Mouse (Mus musculus) spleen, adult 2 months (tissue): ENCODE measurements around the gene Jpt1. TPM values are rescaled to one million over a fixed set of nuclear protein-coding genes. Genes with fewer than 3 reads are reported as not detected.
"Not testable (repeated sequence)": the region's sequence is repeated elsewhere in the genome, so short reads cannot be mapped to it uniquely, and the experiment has no call there.

Source experiments
- DNase-seq, 2 experiments: peaks; one replicate each; pipeline versions ENCODE4 v3.0.0 to v3.0.0-alpha.2; 2012 to 2021; ENCODE audit warnings: low spot score in 2 of 2, low read depth in 1 of 2
- H3K27ac ChIP-seq: fragments of 200-500 bp; 2 replicates; pipeline ENCODE4 v1.5.1; 2012; ENCODE audit warnings: low read length, inconsistent platforms; ENCODE audit not compliant: insufficient read depth
- H3K27me3 ChIP-seq: fragments of 200-500 bp; 2 replicates; pipeline ENCODE4 v1.6.1; 2012; ENCODE audit warnings: mild to moderate bottlenecking, moderate library complexity, low read length, inconsistent platforms; ENCODE audit not compliant: control insufficient read depth, insufficient read depth
- H3K36me3 ChIP-seq: fragments of 200-500 bp; 2 replicates; pipeline ENCODE4 v1.6.1; 2012; ENCODE audit warnings: mild to moderate bottlenecking, low read length, inconsistent platforms; ENCODE audit not compliant: control insufficient read depth, insufficient read depth
- H3K4me1 ChIP-seq: fragments of 200-500 bp; 2 replicates; pipeline ENCODE4 v1.6.1; 2011; ENCODE audit warnings: inconsistent platforms; ENCODE audit not compliant: control insufficient read depth, insufficient read depth, insufficient read length
- H3K4me3 ChIP-seq: fragments of 200-500 bp; 2 replicates; pipeline ENCODE4 v1.5.1; 2011; ENCODE audit warnings: mild to moderate bottlenecking, inconsistent platforms; ENCODE audit not compliant: insufficient read depth, insufficient read length; ENCODE audit errors: extremely low read depth
- CTCF ChIP-seq: fragments of 200-500 bp; IDR thresholded peaks from 2 replicates; pipeline ENCODE4 v1.5.1; 2011; ENCODE audit warnings: mild to moderate bottlenecking, inconsistent platforms; ENCODE audit not compliant: insufficient read depth, insufficient read length, insufficient replicate concordance; ENCODE audit errors: extremely low read depth
- POLR2A ChIP-seq: fragments of 200-500 bp; IDR thresholded peaks from 2 replicates; pipeline ENCODE4 v1.6.1; 2011; ENCODE audit warnings: low read depth, low read length, inconsistent platforms
- WGBS: fragments of 180-500 bp; shearing (Covaris S2); methylation state at CpG from one replicate; pipeline ENCODE4 v1.1.7; 2018; 5-methylcytosine and 5-hydroxymethylcytosine counted together
- polyA plus RNA-seq: library from polyadenylated mRNA; depleted of rRNA; stranded (reverse); fragments of >200 nt; gene quantifications from 2 replicates; pipeline ENCODE4 v1.2.3, GENCODE M21; 2012

Gene Jpt1
- polyA plus RNA-seq, 1 experiment: 178 TPM

DNA sequence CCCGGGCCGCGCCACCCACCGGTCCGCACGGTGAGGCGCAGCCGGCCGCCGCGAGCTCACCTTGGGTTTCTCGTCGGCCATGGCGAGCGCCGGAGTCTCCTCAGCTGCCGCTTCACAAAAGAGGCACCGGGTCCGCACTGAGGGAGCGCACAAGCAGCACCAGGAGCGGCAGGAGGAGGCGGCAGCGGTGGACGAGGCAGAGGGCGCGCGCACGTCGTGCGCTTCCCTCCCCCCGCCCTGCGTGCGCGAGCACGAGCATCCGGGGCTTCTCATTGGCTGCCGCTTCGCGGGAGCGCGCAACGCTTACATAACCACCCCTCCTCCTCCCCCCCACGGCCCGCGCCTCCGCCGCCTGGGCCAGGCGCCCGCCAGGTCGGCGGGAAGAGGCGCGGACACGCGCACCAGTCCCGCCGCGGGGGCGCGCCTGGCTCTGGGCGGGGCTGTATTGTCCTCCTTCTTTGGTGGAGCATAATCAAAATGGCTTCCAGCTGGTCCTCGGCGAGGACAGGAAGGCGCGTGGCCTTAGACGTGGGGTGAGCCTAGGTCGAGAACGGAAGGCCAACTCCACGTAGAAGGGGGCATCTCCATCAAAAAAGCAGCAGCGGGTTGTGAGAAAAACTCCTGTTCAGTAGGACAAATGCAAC, 22.0 kb upstream of the Jpt1 start, which contains the start of gene Sumo2:
Gene Sumo2, minus strand, starts transcription at position 239 of the 644 bp plus-strand sequence.
- DNase-seq: peak; percentile 93 to 97
- peak; percentile 60 for TF ChIP-seq POLR2A
- TF ChIP-seq CTCF: no peak
- WGBS: under 1% methylated on average over 60 of the region's 70 CpGs
- peak within 1 kb of the TSS; percentile 70 for H3K4me3 ChIP-seq
- H3K36me3 ChIP-seq: peaks cover 18% of the 10 kb centered on the region
- H3K27me3 ChIP-seq: no peaks in the 10 kb centered on the region
- H3K27ac ChIP-seq: peak within 1 kb of the TSS; percentile 98
- H3K4me1 ChIP-seq: peaks cover 7% of the 10 kb centered on the region; the same call in 1 of the 2 replicates

DNA sequence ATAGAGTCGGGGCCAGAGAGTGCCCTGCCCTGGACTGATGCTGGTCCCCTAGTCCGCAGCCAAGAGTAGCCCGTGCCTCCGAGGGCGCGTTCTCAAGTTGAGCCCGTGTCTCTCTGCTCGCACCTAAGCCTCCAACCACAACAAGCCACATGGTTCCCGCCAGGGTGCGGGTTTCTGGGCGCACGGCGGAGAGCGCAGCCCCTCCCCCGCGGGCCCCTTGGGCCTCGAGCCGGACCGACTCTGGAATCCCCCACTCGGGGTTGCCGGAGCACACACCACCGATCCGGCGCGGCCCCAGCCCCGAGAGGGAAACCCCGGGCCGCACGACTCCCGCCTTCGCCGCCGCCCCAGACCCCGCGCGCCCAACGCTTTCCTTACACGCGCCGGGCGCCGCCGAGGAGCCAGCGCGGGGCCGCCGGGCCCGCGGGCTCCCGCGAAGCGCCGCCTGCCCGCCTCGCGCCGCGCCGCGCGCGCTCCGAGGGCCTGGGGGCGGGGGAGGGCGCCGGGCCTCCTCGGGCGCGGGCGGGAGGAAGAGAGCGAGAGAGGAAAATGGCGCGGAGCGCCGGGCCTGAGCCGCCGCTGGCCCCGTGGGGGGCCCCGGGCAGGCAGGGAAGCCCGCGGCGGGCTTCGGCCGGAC, 21.3 kb upstream of the Jpt1 start:
- TF ChIP-seq POLR2A (no peak), CTCF (no peak)
- peak overlapping the region; percentile 70 for H3K4me3 ChIP-seq
- H3K4me1 ChIP-seq: peaks cover 7% of the 10 kb centered on the region; the same call in 1 of the 2 replicates
- 1% methylated on average over 80 of the region's 84 CpGs for WGBS
- DNase-seq: peak; percentile 36 to 58
- H3K36me3 ChIP-seq: peaks cover 18% of the 10 kb centered on the region
- no peaks in the 10 kb centered on the region for H3K27me3 ChIP-seq
- H3K27ac ChIP-seq: peak overlapping the region; percentile 98

DNA sequence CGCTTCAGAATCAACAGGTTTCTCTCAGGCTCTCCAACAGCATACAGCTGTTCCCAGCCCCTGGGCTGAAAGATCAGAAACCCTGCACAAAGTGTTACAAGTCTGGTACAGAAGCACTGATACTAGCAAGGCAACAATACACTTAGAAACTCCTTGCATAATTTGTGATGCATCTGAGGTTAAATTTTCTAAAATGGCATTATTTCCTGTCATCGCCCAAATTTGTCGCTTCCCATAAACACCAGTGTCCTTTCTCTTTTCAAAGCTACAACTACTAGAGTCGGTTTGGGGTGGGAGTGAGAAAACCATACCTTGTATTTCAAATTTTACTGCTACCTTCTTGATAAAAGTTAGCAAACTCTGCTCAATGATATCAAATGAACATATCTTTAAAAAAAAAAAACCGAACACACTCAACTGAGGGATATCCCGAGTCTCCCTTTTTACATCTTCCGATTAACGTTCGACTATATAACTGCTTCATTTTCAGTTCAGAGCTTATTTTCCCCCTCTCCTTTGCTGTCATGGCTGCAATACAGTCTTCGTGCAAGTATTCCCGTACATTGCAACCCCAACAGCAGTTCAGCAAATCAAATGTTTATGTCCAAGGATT, 20.7 kb upstream of the Jpt1 start:
- Histone ChIP-seq H3K36me3 (peaks cover 21% of the 10 kb centered on the region), H3K27ac (peak overlapping the region; percentile 98), H3K4me3 (peak overlapping the region; percentile 70), H3K27me3 (no peaks in the 10 kb centered on the region), H3K4me1 (peaks cover 7% of the 10 kb centered on the region; the same call in 1 of the 2 replicates)
- no peak for DNase-seq
- 2% methylated on average over 11 of the region's 11 CpGs for WGBS
- TF ChIP-seq POLR2A (no peak), CTCF (no peak)

DNA sequence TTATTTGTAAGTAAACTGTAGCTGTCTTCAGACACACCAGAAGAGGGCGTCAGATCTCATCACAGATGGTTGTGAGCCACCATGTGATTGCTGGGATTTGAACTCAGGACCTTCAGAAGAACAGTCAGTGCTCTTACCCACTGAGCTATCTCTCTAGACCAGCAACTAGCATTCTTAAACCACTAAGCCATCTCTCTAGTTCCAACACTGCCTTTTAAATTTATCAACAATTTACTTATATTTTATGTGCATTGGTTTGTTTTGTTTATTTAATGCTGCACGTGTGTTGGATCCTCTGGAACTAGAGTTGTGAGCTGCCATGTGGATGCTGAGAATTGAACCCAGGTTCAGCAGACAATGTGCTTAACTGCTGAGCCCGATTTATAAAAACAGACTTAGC, 12.3 kb upstream of the Jpt1 start:
- H3K4me1 ChIP-seq, H3K4me3 ChIP-seq, DNase-seq, H3K27me3 ChIP-seq, H3K27ac ChIP-seq: not testable (repeated sequence)
- WGBS: 92% methylated on average over 3 of the region's 3 CpGs
- H3K36me3 ChIP-seq: peaks cover 39% of the 10 kb centered on the region

DNA sequence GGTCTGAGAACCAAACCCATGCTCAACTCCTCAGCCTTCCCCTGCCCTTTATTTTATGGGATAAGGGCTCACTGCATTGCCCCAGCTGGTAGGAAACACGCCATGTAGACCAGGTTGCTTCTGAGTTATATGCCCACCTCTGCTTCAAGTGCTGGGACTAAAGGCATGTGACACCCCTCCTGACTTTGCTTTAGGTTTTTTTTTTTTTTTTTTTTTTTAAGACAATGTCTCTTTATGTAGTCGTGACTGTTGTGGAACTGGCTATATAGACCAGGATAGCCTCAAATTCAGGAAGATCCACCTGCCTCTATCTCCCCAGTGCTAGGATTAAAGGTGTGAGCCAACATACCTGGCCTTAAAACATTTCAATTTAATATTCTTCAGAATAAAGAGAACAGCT, 8.5 kb upstream of the Jpt1 start:
- DNase-seq: no peak
- no peak for TF ChIP-seq POLR2A
- TF ChIP-seq CTCF: no peak
- no peaks in the 10 kb centered on the region for H3K4me1 ChIP-seq
- H3K4me3 ChIP-seq: no peak overlapping the region
- WGBS: 90% methylated on average over 2 of the region's 2 CpGs
- peaks cover 29% of the 10 kb centered on the region for H3K36me3 ChIP-seq
- H3K27ac ChIP-seq: no peak overlapping the region
- no peaks in the 10 kb centered on the region for H3K27me3 ChIP-seq

DNA sequence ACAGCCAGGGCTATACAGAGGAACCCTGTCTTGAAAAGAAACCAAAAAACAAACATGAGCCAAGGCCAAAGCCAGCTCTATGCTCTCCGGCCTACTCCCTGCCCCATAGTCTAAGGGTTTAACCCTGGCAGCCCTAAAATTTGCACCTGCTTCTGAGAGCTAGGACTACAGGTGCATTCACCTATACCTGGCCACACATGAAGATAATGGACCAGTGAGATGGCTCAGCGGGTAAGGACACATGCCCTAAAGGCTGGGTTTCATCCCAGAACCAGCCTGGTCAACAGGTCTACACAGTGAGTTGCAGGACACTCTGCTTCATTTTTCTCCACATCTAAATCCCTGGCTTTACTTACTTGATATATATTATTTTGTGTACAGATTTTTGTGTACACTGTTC, 8.1 kb upstream of the Jpt1 start:
- no peak overlapping the region for H3K4me3 ChIP-seq
- no peaks in the 10 kb centered on the region for H3K27me3 ChIP-seq
- H3K4me1 ChIP-seq: no peaks in the 10 kb centered on the region
- DNase-seq: no peak
- TF ChIP-seq CTCF (no peak), POLR2A (no peak)
- peaks cover 25% of the 10 kb centered on the region for H3K36me3 ChIP-seq
- no peak overlapping the region for H3K27ac ChIP-seq
- WGBS: 93% methylated on average over 2 of the region's 2 CpGs

DNA sequence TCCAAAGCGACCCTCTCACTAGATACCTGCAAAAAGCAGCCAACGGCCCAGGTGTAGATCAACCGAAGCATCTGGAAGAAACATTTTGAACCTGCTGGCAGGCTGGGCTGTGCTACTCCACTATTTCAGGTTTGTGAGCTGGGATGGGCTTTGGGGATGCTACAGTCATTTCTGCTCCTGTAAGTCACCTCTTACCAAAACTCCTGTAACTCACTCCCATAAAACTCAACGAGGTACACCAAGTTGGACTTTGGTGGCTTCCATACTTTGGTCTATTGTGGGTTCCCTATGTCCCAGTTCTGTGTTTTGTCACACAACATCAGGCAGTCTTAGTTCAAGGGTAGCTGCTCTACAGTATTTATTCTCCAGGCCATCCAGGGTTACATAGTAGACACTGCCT, 6.9 kb upstream of the Jpt1 start:
- 84% methylated on average over 4 of the region's 4 CpGs for WGBS
- Histone ChIP-seq H3K4me1 (no peaks in the 10 kb centered on the region), H3K36me3 (peaks cover 18% of the 10 kb centered on the region), H3K4me3 (no peak overlapping the region), H3K27me3 (no peaks in the 10 kb centered on the region), H3K27ac (no peak overlapping the region)
- DNase-seq: no peak
- TF ChIP-seq CTCF (no peak), POLR2A (no peak)
